Mouse (Mus musculus): Measurements from ENCODE around the gene Sp1. TPM values are rescaled to one million over a fixed set of nuclear protein-coding genes. Genes with fewer than 3 reads are reported as not detected.

Sp1 gene
- polyA plus RNA-seq, 2 experiments = 17.2 to 35.7 TPM

DNA sequence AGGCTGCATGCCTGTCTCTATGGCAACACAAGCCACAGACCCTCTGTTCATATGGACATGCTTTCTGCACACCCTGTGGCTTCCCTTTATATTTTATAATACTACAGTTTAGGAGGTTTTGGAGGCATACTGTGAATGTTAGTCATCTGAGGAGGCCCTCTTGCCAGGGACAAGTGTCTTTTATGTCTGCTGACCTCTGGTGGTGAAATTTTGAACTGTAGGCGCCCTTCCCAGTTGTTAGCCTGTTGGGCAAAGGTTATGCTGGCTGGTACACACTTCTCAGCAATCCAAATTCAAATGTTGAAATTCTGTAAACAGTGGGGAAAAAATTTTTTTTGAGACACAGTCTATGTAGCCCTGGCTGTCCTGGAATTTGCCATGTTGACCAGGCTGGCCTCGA lies 36.5 kb downstream of the Sp1 start:
- no peak overlapping the region for H3K4me2 ChIP-seq (replicated peaks; ENCODE audit: low read depth, low read length, severe bottlenecking)
- H3K4me3 ChIP-seq (replicated peaks; ENCODE audit: low read length) = no peak overlapping the region
- peak; percentile 88 for DNase-seq (ENCODE audit: low spot score)
- H3K27me3 ChIP-seq (ENCODE audit: control insufficient read depth, insufficient read depth, low read length) = no peaks in the 10 kb centered on the region
- no peak for TF ChIP-seq POLR2A (IDR thresholded peaks at IDR 0.05; ENCODE audit: borderline replicate concordance, extremely low read depth, insufficient read depth, insufficient read length)
- 50% methylated on average over 2 of the region's 2 CpGs for WGBS
- no peak overlapping the region for H3K27ac ChIP-seq (replicated peaks; ENCODE audit: low read depth, low read length)
- 0 out of 2 replicates have a peak, but pooled peaks have one; percentile 31 for ATAC-seq (ENCODE audit: low FRiP score, low read depth)
- H3K36me3 ChIP-seq (ENCODE audit: control insufficient read depth, insufficient read depth, low read length) = peaks cover 2% of the 10 kb centered on the region; the same call in 1 of the 2 replicates
- H3K4me1 ChIP-seq (ENCODE audit: control insufficient read depth, insufficient read depth, low read length) = no peaks in the 10 kb centered on the region
- H3K9ac ChIP-seq (ENCODE audit: low read depth, low read length, severe bottlenecking) = no peak overlapping the region
- no peaks in the 10 kb centered on the region for H3K9me3 ChIP-seq (ENCODE audit: control insufficient read depth, low read length)

DNA sequence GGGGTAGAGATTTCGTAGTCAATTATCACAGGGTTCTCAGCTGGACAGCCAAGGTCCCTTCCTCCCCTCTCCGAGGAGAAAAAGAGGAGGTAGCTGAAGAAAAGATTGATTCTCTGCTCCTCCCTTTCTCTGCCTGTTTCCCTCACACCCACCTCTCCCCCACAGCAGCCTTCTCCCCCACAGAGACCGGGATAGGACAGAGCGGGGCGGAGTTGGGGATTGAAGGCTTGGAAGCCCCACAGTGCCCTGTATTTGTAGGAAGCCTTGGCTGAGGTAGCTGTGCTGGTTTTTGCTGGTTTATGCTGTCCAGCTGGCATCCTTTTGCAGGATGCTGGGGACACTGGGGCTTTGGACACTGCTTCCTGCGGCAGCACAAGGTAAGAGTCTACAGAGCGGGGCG lies 39.2 kb downstream of the Sp1 start, which contains the start of gene Amhr2:
Gene Amhr2, plus strand, starts transcription at position 222 of the 400 bp plus-strand sequence.
- H3K4me1 ChIP-seq (ENCODE audit: control insufficient read depth, insufficient read depth, low read length) = no peaks in the 10 kb centered on the region
- 69% methylated on average over 8 of the region's 8 CpGs for WGBS
- no peak within 1 kb of the TSS for H3K27ac ChIP-seq (replicated peaks; ENCODE audit: low read depth, low read length)
- H3K9me3 ChIP-seq (ENCODE audit: control insufficient read depth, low read length) = no peaks in the 10 kb centered on the region
- no peak within 1 kb of the TSS for H3K4me2 ChIP-seq (replicated peaks; ENCODE audit: low read depth, low read length, severe bottlenecking)
- no peak within 1 kb of the TSS for H3K9ac ChIP-seq (ENCODE audit: low read depth, low read length, severe bottlenecking)
- H3K4me3 ChIP-seq (replicated peaks; ENCODE audit: low read length) = no peak within 1 kb of the TSS
- DNase-seq (ENCODE audit: low spot score) (no peak), ATAC-seq (ENCODE audit: low FRiP score, low read depth) (no peak)
- H3K36me3 ChIP-seq (ENCODE audit: control insufficient read depth, insufficient read depth, low read length) = no peaks in the 10 kb centered on the region
- TF ChIP-seq POLR2A (IDR thresholded peaks at IDR 0.05; ENCODE audit: borderline replicate concordance, extremely low read depth, insufficient read depth, insufficient read length) = no peak
- no peaks in the 10 kb centered on the region for H3K27me3 ChIP-seq (ENCODE audit: control insufficient read depth, insufficient read depth, low read length)

DNA sequence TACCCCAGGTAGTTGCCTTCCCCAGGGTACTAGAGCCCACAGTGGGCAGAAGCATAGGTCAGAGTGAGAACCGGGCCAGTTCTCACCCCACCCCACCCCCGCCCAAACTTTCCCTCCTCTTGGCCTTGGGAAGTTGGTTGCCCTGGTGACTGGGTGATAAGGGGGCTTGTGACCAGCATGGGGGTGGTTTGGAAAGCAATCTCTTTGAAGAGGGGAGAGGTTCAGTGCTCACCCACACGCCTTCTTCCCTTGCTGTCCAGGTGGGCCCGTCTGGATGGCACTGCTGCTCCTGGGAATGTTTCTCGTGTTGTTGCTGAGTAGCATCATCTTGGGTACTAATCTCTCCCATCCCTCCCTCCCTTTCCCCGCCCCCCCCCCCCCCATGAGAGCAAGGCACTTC lies 40.5 kb downstream of the Sp1 start:
- Histone ChIP-seq H3K4me2 (replicated peaks; ENCODE audit: low read depth, low read length, severe bottlenecking) (no peak overlapping the region), H3K9me3 (ENCODE audit: control insufficient read depth, low read length) (no peaks in the 10 kb centered on the region), H3K4me3 (replicated peaks; ENCODE audit: low read length) (no peak overlapping the region), H3K9ac (ENCODE audit: low read depth, low read length, severe bottlenecking) (no peak overlapping the region), H3K4me1 (ENCODE audit: control insufficient read depth, insufficient read depth, low read length) (no peaks in the 10 kb centered on the region), H3K36me3 (ENCODE audit: control insufficient read depth, insufficient read depth, low read length) (no peaks in the 10 kb centered on the region), H3K27ac (replicated peaks; ENCODE audit: low read depth, low read length) (no peak overlapping the region), H3K27me3 (ENCODE audit: control insufficient read depth, insufficient read depth, low read length) (no peaks in the 10 kb centered on the region)
- TF ChIP-seq POLR2A (IDR thresholded peaks at IDR 0.05; ENCODE audit: borderline replicate concordance, extremely low read depth, insufficient read depth, insufficient read length) = no peak
- ATAC-seq (ENCODE audit: low FRiP score, low read depth) (no peak), DNase-seq (ENCODE audit: low spot score) (no peak)
- 47% methylated on average over 5 of the region's 6 CpGs for WGBS

DNA sequence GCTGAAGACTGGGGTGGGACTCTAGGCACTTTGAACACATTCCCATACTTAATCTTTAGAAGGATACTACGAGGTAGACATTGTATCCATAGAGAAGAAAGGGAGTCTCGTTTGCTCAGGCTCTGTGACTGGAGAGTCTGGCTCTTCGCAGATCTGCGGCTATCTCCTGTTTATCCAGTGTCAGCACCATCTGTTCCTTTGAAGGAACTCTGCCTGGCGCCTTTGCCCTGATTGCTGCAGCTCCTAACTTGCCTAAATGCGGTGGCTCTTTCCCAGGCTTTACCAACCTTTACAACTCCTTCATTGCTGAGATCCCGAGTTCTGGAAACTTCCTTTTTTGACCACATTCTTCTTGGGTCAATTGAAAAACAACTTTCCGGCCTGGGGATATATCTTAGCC lies 43.4 kb downstream of the Sp1 start:
- DNase-seq (ENCODE audit: low spot score) (no peak), ATAC-seq (ENCODE audit: low FRiP score, low read depth) (no peak)
- Histone ChIP-seq H3K4me1 (ENCODE audit: control insufficient read depth, insufficient read depth, low read length) (no peaks in the 10 kb centered on the region), H3K27me3 (ENCODE audit: control insufficient read depth, insufficient read depth, low read length) (no peaks in the 10 kb centered on the region), H3K4me2 (replicated peaks; ENCODE audit: low read depth, low read length, severe bottlenecking) (no peak overlapping the region), H3K36me3 (ENCODE audit: control insufficient read depth, insufficient read depth, low read length) (no peaks in the 10 kb centered on the region), H3K4me3 (replicated peaks; ENCODE audit: low read length) (no peak overlapping the region), H3K27ac (replicated peaks; ENCODE audit: low read depth, low read length) (no peak overlapping the region), H3K9me3 (ENCODE audit: control insufficient read depth, low read length) (no peaks in the 10 kb centered on the region), H3K9ac (ENCODE audit: low read depth, low read length, severe bottlenecking) (no peak overlapping the region)
- WGBS = 44% methylated on average over 8 of the region's 8 CpGs
- TF ChIP-seq POLR2A (IDR thresholded peaks at IDR 0.05; ENCODE audit: borderline replicate concordance, extremely low read depth, insufficient read depth, insufficient read length) = no peak

DNA sequence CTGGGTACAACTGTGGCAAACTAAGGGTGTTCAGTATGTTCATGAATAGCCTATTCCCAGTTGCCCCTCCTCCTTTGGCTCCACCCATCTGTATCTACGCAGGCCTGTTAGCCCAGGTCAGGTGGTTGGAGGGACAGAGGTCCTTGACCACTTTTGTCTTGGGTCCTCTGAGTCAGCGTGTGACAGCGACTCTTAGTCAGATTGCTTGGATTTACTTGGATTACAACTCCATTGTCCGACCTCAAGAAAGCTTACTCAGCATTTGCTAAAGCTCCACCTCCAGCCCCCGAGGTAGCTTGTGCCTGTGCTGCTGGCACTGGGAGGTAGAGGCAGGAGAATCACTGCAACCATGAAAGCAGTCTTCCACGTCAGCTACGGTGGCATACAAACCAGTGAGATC lies 45.0 kb downstream of the Sp1 start:
- H3K9me3 ChIP-seq (ENCODE audit: control insufficient read depth, low read length) = no peaks in the 10 kb centered on the region
- no peak for TF ChIP-seq POLR2A (IDR thresholded peaks at IDR 0.05; ENCODE audit: borderline replicate concordance, extremely low read depth, insufficient read depth, insufficient read length)
- H3K4me1 ChIP-seq (ENCODE audit: control insufficient read depth, insufficient read depth, low read length) = no peaks in the 10 kb centered on the region
- H3K4me3 ChIP-seq (replicated peaks; ENCODE audit: low read length) = no peak overlapping the region
- H3K27ac ChIP-seq (replicated peaks; ENCODE audit: low read depth, low read length) = no peak overlapping the region
- H3K27me3 ChIP-seq (ENCODE audit: control insufficient read depth, insufficient read depth, low read length) = no peaks in the 10 kb centered on the region
- DNase-seq (ENCODE audit: low spot score) (no peak), ATAC-seq (ENCODE audit: low FRiP score, low read depth) (no peak)
- no peak overlapping the region for H3K9ac ChIP-seq (ENCODE audit: low read depth, low read length, severe bottlenecking)
- H3K36me3 ChIP-seq (ENCODE audit: control insufficient read depth, insufficient read depth, low read length) = no peaks in the 10 kb centered on the region
- WGBS = 37% methylated on average over 7 of the region's 7 CpGs
- no peak overlapping the region for H3K4me2 ChIP-seq (replicated peaks; ENCODE audit: low read depth, low read length, severe bottlenecking)
